Mouse (Mus musculus): Measurements from ENCODE around the gene Spen. TPM values are rescaled to one million over a fixed set of nuclear protein-coding genes. Genes with fewer than 3 reads are reported as not detected.

Spen gene
- polyA plus RNA-seq, 1 experiment from 2014 or later: 18.9 TPM

DNA sequence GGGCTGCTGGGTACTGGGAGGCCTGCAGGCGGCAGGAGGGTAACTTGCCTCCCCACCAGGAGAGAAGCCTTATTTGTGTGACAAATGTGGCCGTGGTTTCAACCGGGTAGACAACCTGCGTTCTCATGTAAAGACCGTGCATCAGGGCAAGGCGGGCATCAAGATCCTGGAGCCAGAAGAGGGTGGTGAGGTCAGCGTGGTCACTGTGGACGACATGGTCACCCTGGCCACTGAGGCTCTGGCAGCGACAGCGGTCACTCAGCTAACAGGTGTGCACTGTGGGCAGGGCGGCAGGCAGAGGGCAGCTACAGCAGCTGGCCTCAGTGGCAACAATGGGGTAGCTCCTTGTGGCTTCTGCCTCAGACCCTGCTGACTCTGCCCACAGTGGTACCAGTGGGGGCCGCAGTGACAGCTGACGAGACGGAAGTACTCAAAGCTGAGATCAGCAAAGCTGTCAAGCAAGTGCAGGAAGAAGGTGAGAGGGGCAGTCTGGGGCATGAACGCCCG, 72.1 kb downstream of the Spen start:
- no peak overlapping the region for H3K9ac ChIP-seq (replicated peaks)
- H3K4me2 ChIP-seq (replicated peaks): no peak overlapping the region
- H3K36me3 ChIP-seq: peaks cover 91% of the 10 kb centered on the region
- 89% methylated on average over 16 of the region's 16 CpGs for WGBS
- no peak for ATAC-seq (replicated peaks)
- H3K27me3 ChIP-seq: no peaks in the 10 kb centered on the region
- no peaks in the 10 kb centered on the region for H3K9me3 ChIP-seq
- no peak overlapping the region for H3K27ac ChIP-seq (replicated peaks)
- no peaks in the 10 kb centered on the region for H3K4me1 ChIP-seq
- no peak overlapping the region for H3K4me3 ChIP-seq

DNA sequence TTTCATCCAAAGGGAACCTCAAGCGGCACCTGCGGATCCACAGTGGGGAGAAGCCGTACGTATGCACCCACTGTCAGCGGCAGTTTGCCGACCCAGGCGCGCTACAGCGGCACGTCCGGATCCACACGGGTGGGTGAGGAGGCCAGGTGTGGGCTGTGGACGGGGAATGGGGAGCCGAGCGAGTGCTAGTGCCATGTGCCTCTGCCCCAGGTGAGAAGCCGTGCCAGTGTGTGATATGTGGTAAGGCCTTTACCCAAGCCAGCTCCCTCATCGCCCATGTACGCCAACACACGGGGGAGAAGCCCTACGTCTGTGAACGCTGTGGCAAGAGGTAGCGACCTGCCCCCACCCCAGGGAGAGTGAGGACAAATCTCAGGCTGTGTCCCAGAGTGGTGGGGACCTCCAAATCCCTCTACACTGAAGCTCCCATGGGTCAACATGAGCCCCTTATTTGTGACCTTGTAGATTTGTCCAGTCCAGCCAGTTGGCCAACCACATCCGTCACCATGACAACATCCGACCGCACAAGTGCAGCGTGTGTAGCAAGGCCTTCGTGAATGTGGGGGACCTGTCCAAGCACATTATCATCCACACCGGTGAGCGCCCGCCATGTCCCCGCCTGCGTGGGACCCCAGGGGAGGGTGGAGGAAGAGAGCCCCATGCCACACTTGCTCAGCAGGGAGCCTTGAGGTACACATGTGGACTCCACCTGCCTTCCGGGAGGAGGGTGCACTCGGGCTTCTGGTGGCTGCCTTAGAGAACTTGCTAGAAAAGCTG, 72.7 kb downstream of the Spen start:
- H3K27ac ChIP-seq (replicated peaks): no peak overlapping the region
- H3K9me3 ChIP-seq: no peaks in the 10 kb centered on the region
- H3K4me3 ChIP-seq: no peak overlapping the region
- 90% methylated on average over 34 of the region's 34 CpGs for WGBS
- H3K27me3 ChIP-seq: no peaks in the 10 kb centered on the region
- H3K4me1 ChIP-seq: no peaks in the 10 kb centered on the region
- H3K4me2 ChIP-seq (replicated peaks): no peak overlapping the region
- peaks cover 84% of the 10 kb centered on the region for H3K36me3 ChIP-seq
- no peak overlapping the region for H3K9ac ChIP-seq (replicated peaks)
- no peak for ATAC-seq (replicated peaks)

GRCm38 (mm10) chr4:141464722-141465121, 73.7 kb downstream of the Spen start:
- H3K9me3 ChIP-seq: no peaks in the 10 kb centered on the region
- H3K36me3 ChIP-seq: peaks cover 74% of the 10 kb centered on the region
- no peaks in the 10 kb centered on the region for H3K4me1 ChIP-seq
- H3K9ac ChIP-seq (replicated peaks): no peak overlapping the region
- ATAC-seq (replicated peaks): no peak
- H3K27me3 ChIP-seq: no peaks in the 10 kb centered on the region
- WGBS: 79% methylated on average over 16 of the region's 16 CpGs
- no peak overlapping the region for H3K4me3 ChIP-seq
- no peak overlapping the region for H3K4me2 ChIP-seq (replicated peaks)
- no peak overlapping the region for H3K27ac ChIP-seq (replicated peaks)

DNA sequence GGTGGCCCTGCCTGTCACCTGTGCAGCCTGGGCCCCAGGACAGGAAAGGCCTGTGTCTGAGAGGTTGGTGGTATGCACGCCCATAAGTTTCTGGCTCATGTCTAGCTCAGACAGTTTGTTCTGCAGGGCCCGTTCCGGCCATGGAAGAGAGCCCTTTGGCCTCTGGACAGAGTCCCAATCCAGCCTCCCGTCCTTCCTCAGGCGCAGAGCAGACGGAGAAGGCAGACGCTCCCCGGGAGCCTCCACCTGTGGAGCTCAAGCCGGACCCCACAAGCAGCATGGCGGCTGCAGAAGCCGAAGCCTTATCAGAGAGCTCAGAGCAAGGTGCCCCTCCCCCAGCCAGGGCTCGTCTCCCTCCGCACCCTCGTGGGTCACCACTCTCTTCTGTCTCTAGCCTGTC, 74.9 kb downstream of the Spen start:
- H3K27me3 ChIP-seq: no peaks in the 10 kb centered on the region
- no peak overlapping the region for H3K27ac ChIP-seq (replicated peaks)
- no peak overlapping the region for H3K9ac ChIP-seq (replicated peaks)
- no peaks in the 10 kb centered on the region for H3K9me3 ChIP-seq
- 87% methylated on average over 14 of the region's 14 CpGs for WGBS
- H3K4me1 ChIP-seq: peaks cover 4% of the 10 kb centered on the region
- no peak overlapping the region for H3K4me3 ChIP-seq
- H3K4me2 ChIP-seq (replicated peaks): no peak overlapping the region
- peaks cover 62% of the 10 kb centered on the region for H3K36me3 ChIP-seq
- ATAC-seq (replicated peaks): no peak

GRCm38 (mm10) chr4:141461576-141461975, 76.8 kb downstream of the Spen start:
- no peaks in the 10 kb centered on the region for H3K9me3 ChIP-seq
- no peak overlapping the region for H3K27ac ChIP-seq (replicated peaks)
- no peak overlapping the region for H3K4me3 ChIP-seq
- peaks cover 13% of the 10 kb centered on the region for H3K4me1 ChIP-seq
- no peak overlapping the region for H3K9ac ChIP-seq (replicated peaks)
- WGBS: 87% methylated on average over 12 of the region's 12 CpGs
- ATAC-seq (replicated peaks): no peak
- no peaks in the 10 kb centered on the region for H3K27me3 ChIP-seq
- H3K4me2 ChIP-seq (replicated peaks): no peak overlapping the region
- H3K36me3 ChIP-seq: peaks cover 46% of the 10 kb centered on the region

GRCm38 (mm10) chr4:141461088-141461487, 77.3 kb downstream of the Spen start:
- 38% methylated on average over 12 of the region's 12 CpGs for WGBS
- no peak for ATAC-seq (replicated peaks)
- H3K9me3 ChIP-seq: no peaks in the 10 kb centered on the region

DNA sequence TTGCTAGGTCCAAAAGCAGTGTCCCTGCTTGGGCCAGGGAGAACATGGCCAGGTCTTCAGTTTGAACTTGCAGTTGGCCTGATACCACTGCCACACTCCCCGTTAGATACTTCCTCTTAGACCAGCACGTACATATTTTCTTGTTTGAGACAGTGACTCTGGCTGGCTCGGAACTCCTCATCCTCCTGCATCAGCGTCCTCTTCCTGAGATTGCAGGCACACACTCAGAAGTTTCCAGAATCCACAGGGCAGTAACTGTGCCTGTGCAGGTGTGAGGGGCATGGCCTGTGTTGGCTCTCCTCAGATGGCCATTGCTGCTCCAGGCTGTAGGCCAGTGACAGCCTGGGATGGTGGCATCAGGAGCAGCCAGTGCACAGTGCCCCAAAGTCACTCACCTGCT, 77.9 kb downstream of the Spen start:
- ATAC-seq (replicated peaks): no peak
- Histone ChIP-seq H3K4me3 (no peak overlapping the region), H3K4me1 (peaks cover 13% of the 10 kb centered on the region), H3K9me3 (no peaks in the 10 kb centered on the region), H3K9ac (replicated peaks) (no peak overlapping the region), H3K36me3 (peaks cover 36% of the 10 kb centered on the region), H3K4me2 (replicated peaks) (no peak overlapping the region), H3K27me3 (no peaks in the 10 kb centered on the region), H3K27ac (replicated peaks) (no peak overlapping the region)
- 94% methylated on average over 4 of the region's 4 CpGs for WGBS

More at GRCm38 (mm10) chr4:141461088-141461487, 77.3 kb downstream of the Spen start:
- Histone ChIP-seq H3K36me3 (peaks cover 42% of the 10 kb centered on the region), H3K9ac (replicated peaks) (no peak overlapping the region), H3K27me3 (no peaks in the 10 kb centered on the region), H3K4me2 (replicated peaks) (no peak overlapping the region), H3K4me1 (peaks cover 13% of the 10 kb centered on the region), H3K4me3 (no peak overlapping the region), H3K27ac (replicated peaks) (no peak overlapping the region)

DNA sequence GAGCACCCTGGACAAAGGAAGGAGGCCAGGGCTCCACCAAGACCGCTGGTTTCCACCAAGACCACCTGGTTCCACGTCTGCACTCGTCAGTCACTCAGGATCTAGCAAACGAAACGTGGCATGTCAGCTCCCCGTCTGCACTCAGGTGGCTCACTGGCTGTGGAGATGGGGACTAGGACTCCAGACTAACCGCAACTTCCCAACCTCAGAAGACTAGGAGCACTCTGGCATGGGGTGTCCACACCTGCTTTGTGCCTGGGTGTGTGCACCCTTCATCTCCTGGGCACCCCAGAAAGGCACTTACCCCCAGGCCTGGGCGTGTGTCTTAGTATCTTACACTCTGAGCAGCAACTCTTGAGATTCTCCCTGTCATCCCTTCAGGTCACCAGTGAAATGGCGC, 78.6 kb downstream of the Spen start:
- peaks cover 17% of the 10 kb centered on the region for H3K4me1 ChIP-seq
- H3K4me3 ChIP-seq: no peak overlapping the region
- no peak overlapping the region for H3K4me2 ChIP-seq (replicated peaks)
- no peaks in the 10 kb centered on the region for H3K9me3 ChIP-seq
- H3K27me3 ChIP-seq: no peaks in the 10 kb centered on the region
- ATAC-seq (replicated peaks): no peak
- H3K9ac ChIP-seq (replicated peaks): no peak overlapping the region
- peaks cover 29% of the 10 kb centered on the region for H3K36me3 ChIP-seq
- no peak overlapping the region for H3K27ac ChIP-seq (replicated peaks)
- 93% methylated on average over 9 of the region's 9 CpGs for WGBS

DNA sequence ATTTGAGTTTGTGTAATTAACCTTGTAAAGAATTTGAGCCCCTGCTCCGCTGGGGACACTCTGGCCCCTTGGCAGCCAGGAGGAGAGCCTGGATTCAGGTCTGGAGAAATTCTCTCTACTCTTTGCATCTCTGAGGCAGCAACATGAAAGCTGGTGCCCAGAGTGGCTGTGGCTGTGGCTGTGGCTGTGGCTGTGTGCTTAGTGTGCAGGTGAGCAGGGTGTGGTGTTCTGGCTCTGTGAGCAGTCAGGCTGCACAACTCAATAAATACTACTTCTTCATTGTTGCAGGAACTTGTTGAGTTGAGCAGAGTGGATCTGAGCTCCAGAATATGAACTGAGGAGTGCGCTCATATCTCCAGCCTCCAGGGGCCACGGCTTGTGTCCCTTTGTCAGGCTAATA, 79.5 kb downstream of the Spen start:
- no peak overlapping the region for H3K9ac ChIP-seq (replicated peaks)
- H3K4me3 ChIP-seq: no peak overlapping the region
- no peak overlapping the region for H3K27ac ChIP-seq (replicated peaks)
- H3K4me1 ChIP-seq: peaks cover 17% of the 10 kb centered on the region
- no peaks in the 10 kb centered on the region for H3K9me3 ChIP-seq
- H3K36me3 ChIP-seq: peaks cover 20% of the 10 kb centered on the region
- H3K27me3 ChIP-seq: no peaks in the 10 kb centered on the region
- no peak for ATAC-seq (replicated peaks)
- no peak overlapping the region for H3K4me2 ChIP-seq (replicated peaks)
- WGBS: 59% methylated on average over 3 of the region's 3 CpGs

DNA sequence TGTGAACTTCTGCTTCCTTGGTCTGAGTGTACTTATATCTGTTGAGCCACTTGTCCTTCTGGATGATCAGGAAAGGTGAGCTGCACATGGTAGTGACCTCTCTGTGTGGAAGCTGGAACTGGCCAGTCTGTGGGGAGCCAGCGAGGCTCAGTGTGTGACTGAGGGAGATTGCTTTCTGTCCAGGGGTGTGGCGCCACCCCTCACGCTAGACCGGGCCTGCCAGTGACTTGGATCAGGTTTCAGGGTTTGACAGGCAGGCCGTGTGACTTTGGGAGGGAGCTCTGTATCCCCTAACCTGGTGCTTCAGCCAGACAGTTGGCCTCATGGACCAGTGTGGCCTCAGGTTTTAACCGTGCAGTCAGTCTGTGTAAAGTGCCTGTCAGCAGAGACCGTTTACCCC, 80.2 kb downstream of the Spen start:
- Histone ChIP-seq H3K27me3 (no peaks in the 10 kb centered on the region), H3K36me3 (peaks cover 16% of the 10 kb centered on the region), H3K27ac (replicated peaks) (no peak overlapping the region), H3K9ac (replicated peaks) (no peak overlapping the region; the same call in 1 of the 2 replicates), H3K4me2 (replicated peaks) (no peak overlapping the region), H3K4me3 (no peak overlapping the region), H3K9me3 (no peaks in the 10 kb centered on the region), H3K4me1 (peaks cover 17% of the 10 kb centered on the region)
- ATAC-seq (replicated peaks): no peak
- WGBS: 6% methylated on average over 7 of the region's 7 CpGs

DNA sequence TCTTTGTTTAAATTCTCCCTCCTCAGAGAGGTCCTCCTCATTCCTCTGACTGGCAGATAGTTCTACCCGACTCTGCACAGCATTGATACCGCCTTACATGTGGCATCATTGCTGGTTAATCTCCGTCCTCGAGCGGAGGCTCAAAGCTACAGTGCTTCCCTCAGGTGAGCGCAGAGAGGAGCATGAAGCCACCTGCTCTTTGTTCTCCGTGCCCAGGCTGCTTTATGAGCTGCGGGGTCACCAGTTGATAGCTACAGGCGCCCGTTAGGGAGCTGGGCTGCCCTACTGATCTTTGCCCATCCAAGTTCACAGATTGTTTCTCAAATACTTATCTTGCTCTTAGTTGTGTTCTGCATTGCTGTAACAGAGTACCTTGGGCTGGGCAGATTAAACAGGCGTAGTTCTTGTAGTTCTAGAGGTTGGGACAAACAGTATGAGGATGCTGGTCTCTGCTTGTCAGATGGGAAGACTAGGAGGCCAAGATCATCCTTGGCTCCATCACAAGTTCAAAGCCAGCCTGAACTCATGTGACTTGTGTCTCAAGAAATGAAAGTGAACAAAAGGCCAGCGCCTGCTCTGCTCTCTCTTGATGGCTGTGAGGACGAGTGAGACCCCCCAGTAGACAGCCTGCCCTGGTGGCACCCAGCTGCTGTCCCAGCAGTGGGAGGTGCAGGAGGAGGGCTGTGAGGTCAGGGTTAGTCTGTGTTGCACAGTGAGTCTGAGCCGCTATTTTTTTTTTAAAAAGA, 82.0 kb downstream of the Spen start:
- no peaks in the 10 kb centered on the region for H3K27me3 ChIP-seq
- no peak overlapping the region for H3K4me3 ChIP-seq
- H3K4me2 ChIP-seq (replicated peaks): no peak overlapping the region
- WGBS: 91% methylated on average over 14 of the region's 14 CpGs
- no peak overlapping the region for H3K9ac ChIP-seq (replicated peaks)
- H3K4me1 ChIP-seq: peaks cover 17% of the 10 kb centered on the region
- H3K9me3 ChIP-seq: no peaks in the 10 kb centered on the region
- H3K27ac ChIP-seq (replicated peaks): no peak overlapping the region
- no peak for ATAC-seq (replicated peaks)
- H3K36me3 ChIP-seq: peaks cover 19% of the 10 kb centered on the region

GRCm38 (mm10) chr4:141455526-141455925, 82.9 kb downstream of the Spen start:
- Histone ChIP-seq H3K9me3 (no peaks in the 10 kb centered on the region), H3K4me3 (no peak overlapping the region), H3K27ac (replicated peaks) (no peak overlapping the region), H3K4me1 (peaks cover 17% of the 10 kb centered on the region), H3K9ac (replicated peaks) (no peak overlapping the region), H3K4me2 (replicated peaks) (no peak overlapping the region), H3K36me3 (peaks cover 25% of the 10 kb centered on the region), H3K27me3 (no peaks in the 10 kb centered on the region)
- ATAC-seq (replicated peaks): no peak
- WGBS: 72% methylated on average over 4 of the region's 4 CpGs
